Mouse (Mus musculus) bone marrow, adult 2 months (tissue): ENCODE results near the gene Washc4.

Source experiments
- CTCF ChIP-seq: fragments of 200-500 bp; IDR thresholded peaks from 2 replicates; pipeline ENCODE4 v1.5.1; 2011; ENCODE audit warnings: low read length, control low read depth; ENCODE audit not compliant: control insufficient read depth, insufficient read depth
- POLR2A ChIP-seq: fragments of 200-500 bp; IDR thresholded peaks from 2 replicates; pipeline ENCODE4 v1.6.1; 2011; ENCODE audit warnings: low read depth, mild to moderate bottlenecking, control low read depth, low read length, borderline replicate concordance; ENCODE audit not compliant: control insufficient read depth

DNA sequence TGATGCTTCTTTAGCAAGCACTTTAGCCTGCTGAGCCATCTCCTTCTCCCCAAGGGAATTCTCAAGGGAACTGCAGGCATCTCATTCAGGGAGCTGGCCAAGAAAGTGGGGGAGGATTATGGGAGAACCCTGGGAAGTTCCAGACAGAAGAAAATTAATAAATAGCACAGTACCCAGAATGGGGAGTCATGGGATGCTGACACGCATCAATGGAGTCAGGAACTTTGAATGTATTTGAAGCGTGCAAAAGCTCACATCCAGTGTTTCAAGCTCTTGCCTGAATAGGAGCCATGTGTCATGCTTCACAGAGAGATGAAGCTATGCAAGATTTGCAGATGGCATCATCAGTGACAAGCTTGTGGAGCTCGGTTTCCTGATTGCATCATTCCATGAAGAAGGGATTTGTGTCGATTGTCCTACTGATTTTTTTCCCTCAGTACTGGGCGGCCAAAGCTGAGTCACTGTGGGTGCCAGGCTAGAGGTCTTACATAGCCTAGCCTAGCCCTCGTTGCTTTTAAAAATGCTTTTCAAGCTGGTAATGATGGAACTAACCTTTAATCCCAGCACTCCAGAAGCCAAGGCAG is 13.1 kb upstream of the Washc4 start:
- TF ChIP-seq CTCF (no peak), POLR2A (no peak)
